Mouse (Mus musculus) adipocyte (in vitro differentiated cells): Measurements from ENCODE around the gene Atp8b4.
A peak's percentile ranks its signal among the peaks of the same experiment; 100 is the strongest.

Experiments used
- DNase-seq: peaks from one replicate; pipeline ENCODE4 v3.0.0-alpha.2; 2016; ENCODE audit warnings: low spot score

Gene Atp8b4

DNA sequence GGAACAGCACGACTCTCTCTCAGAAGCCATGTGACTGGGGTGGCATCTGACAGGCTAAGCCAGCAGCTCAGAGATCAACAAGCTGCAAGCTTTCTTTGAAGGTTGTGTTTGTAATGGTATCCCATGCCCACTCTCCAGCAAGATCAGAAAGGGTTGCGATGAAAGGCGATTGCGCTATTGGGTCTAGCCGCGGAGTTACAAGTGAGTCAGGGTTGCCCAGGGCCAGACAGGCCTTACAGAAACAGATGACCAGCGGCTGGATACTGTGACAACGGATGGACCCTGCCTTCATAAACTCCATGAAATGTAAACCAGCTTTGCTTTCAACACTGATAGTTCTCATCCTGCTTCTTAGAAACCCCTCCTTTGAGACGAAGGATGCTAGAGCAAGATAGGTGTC is 66.2 kb downstream of the Atp8b4 start:
- DNase-seq, result no peak

DNA sequence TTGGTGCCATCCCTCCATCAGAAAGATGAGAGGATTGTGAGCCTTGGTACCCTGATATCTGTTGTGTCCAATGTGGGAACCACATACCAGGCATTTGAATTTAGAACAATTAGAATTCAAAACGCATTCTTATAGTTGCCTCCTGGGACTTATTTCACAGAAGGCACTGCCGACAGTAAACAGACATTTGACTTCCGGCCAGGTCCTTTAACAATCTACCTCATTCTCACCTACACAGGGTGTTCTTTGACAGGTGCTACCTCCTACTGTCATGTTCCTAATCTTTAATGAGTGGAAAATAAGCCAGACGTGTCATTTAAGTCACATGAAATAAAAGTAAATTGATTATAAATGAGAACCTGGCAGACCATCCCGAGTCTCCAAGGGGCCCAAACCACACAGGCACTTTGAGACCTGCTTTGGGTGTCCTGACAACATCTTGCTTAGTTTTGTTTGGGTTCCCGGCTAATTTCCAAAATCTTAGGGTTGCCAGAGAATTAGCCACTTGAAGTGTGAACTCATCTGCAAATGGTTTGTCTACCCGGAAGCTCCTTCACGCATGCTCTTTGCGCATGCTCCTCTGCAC is 67.9 kb downstream of the Atp8b4 start:
- no peak for DNase-seq

DNA sequence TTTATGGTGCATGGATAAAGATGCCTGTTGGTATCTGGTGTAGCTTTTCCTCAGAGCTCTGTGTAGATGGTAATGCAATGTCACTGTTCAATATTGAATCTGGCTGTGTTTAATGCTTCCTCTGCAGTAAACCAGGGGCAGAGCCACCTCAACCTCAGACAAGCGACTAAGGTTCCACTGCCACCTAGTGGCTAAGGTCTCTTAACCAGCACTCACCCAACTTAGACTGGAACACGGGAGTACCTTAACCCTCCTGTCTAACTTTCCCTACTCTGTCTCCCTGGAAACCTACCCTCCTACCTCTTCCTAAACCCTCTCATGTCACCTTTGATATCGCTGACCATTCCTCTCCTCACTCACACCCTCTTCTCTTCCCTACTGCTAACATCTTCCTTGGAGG is 71.2 kb downstream of the Atp8b4 start:
- DNase-seq, result peak; percentile 89

DNA sequence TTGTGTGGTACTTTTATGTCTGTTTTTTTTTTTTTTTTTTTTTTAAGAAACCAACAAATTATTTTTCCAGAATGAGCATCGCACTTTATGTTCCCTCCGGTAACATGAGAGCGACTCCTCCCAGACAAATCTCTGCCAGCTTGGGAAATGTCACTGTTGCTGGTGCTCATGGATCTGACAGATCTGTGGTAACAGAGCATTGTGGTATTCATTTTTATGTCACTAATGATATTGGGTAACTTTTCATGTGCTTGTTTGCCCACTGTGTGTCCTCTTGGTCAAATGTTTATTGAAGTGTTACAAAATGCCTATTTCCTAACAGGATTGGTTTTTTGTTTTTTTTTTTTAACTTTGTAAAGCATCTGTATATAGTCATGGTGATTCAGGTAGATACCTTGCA is 75.3 kb downstream of the Atp8b4 start:
- peak; percentile 41 for DNase-seq

DNA sequence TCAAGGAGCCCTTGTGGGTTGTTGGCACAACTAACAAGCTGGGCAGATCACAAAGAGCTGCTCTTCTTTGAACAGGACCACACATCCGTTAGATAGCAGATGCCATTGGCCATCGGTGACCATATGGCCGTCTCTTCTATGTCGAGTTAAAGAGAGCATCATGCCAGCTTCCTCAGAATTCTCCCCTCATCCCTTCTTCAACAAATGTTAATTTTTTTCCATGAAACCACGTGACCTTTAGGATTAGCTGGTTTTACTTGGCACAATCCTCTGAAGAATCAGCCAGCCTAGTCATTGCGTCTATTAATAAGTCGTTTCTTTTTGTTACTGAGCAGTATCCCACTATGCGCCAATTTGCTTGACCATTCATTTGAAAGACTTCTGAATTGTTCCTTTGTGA is 75.8 kb downstream of the Atp8b4 start:
- DNase-seq, result no peak

DNA sequence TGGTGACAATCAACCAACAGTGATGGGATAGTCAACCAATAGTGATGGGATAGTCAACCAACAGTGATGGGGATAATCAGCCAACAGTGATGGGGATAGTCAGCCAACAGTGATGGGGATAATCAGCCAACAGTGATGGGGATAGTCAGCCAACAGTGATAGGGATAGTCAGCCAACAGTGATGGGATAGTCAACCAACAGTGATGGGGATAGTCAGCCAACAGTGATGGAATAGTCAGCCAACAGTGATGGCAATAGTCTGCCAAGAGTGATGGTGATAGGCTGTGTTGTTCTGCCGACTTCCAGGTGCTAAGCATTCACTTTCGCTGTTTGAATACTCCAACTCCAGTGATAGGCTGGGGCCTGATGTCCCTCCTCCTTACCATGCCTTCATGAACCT is 79.6 kb downstream of the Atp8b4 start:
- no peak for DNase-seq

DNA sequence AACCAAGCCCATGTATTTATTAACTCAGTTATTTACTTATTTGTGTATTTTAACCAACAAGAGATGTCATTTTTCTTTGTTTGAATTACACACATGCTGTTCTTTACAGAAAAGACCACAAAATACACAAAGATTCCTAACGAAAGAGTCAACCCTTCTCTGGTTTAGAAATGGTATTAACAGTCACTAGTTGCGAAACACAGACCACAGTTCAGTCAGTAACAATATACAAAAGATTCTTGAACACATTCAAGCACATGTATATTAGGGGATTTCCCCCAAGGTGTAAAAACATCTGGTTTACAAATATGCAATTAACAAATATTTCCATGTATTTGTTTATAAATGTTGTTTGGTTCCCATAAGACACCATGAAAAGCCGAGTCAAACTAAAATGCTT is 81.6 kb downstream of the Atp8b4 start:
- DNase-seq, result no peak

DNA sequence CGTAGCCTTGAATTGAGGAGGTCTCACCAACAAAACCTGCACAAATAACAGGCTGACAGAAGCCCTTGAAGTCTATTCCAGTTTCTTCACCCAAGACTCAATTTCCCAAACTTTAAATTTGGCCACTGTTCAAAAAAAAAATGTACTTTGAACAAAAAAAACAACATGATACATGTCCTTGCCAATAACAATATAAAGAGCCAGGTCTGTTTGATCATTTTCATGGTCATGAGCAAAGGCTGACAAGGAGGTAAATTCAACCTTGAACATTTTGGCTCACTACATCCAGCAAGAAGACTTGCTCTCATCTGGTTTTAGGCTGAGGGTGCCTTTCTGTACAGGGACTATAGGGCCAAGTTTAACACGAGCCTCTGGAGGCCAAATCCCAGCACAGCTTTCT is 83.7 kb downstream of the Atp8b4 start:
- no peak for DNase-seq

DNA sequence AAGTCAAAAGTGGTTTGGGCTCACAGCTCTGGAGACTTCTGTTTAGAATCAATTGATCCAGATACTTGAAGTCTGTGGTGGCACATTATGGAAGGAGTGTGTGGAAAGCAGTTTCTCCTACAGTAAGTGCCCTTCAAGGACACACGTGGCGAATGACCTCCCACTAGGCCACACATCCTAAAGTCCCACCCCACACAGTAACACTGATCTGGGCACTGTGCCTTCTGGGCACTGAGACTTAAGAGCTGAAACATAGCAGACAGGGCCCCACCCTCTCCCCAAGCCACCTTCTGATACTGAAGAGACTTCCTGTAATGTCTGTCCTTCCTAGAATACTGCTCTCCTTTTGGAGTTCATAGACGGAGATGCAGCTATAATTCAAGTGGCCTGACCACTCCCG is 84.5 kb downstream of the Atp8b4 start:
- no peak for DNase-seq

DNA sequence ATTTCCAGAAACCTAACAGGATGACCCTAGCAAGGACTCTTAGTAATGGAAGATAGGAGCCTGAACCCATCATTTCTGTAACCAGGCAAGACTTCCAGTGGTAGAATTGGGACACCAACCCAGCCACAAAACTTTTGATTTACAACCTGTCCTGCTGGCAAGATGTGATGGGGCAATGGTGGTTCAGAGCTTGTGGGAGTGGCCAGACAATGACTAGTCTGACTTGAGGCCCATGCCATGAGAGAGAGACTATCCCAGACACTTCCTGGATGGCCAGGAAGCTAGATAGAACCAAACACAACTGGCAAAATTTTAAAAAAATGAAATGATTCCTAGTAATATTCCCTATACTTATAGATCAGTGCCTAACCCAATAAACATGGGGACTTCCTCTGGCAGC is 87.7 kb downstream of the Atp8b4 start:
- DNase-seq, result no peak

DNA sequence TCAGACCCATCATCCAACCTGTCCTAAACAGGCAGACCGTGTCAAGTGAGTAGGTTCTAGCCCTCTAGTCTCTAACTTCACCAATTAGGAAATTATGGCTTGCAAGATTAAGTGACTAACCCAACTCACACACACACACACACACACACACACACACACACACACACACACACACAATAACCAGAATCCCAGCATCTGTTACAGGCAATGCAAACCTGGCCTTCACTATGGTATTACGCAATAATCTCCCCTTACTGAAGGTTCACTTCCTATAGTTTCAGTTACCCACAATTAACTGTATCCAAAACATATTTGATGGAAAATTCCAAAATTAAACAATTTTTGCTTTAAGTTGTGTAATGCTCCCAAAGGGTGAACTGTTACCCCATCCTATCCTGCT is 101.0 kb downstream of the Atp8b4 start:
- no peak for DNase-seq

DNA sequence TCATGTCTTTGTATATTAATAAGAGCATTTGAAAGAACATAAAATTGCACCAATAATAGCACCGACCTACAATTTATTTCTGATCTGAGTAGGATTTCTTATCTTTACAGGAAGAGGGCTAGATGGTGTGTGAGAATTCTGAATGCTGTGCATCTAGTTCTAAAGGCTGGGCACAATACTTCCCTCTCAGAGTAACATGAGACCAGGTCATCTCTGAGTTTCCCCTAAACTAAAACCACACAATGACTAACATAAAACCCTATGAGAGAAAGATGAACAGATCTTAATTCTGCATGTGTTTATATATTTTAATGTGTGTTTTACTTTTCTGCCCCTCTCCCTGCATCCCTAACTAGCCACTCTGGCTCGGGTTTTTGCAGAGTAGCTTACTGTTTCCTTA is 101.5 kb downstream of the Atp8b4 start:
- DNase-seq, result no peak

DNA sequence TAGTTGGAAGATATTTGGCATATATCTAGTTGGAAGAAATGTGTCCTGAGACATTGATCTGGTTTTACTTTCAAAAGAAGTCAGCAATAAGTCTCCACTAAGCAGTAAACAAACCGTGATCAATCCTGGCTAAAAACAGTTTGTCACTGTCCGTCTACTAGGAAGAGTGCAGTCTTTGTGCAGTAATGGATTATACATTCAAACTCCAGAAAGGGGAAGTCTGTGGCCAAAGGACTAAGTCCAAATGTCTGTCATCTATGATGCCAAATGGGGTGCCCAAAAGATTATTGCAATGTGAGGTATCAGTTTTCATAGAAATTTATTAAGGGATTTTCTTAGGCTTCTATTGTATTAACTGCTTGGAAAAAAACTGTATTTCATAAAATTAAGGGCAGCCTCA is 102.3 kb downstream of the Atp8b4 start:
- DNase-seq, result no peak

DNA sequence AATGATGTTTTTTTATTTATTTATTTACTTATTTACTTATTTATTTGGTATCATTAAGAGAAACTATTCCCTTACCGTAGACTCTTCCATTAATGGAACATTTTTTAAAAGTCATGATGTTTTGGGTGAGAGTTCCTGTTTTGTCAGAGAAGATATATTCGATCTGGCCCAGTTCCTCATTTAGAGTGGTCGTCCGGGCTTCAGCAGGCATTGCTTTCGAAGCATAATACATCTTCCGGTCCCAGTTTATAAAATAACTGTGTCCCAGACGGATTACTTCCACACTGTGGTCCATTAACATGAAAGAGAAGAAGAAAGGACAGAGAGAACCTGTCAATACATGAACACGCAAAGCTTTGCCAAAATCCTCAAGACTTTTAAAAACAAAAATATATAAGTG is 103.0 kb downstream of the Atp8b4 start:
- DNase-seq, result no peak

DNA sequence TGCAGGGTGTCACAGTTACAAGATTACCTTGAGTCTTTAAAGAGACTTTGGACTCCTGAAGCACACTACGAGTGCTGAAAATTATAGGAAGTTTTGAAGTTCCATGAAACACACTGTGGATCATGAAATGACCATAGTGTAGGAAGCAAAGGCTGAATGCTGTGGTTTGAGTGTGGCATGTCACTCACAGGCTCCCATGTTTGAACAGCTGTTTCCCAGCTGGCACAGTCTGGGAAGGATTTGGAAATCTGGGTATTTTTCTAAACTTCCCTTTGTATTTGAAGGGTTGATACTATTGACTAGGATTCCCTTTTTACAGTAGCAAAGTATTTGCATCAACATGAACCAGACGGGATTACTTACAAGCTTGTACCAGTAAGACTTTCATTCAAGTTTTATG is 105.5 kb downstream of the Atp8b4 start:
- DNase-seq, result no peak

DNA sequence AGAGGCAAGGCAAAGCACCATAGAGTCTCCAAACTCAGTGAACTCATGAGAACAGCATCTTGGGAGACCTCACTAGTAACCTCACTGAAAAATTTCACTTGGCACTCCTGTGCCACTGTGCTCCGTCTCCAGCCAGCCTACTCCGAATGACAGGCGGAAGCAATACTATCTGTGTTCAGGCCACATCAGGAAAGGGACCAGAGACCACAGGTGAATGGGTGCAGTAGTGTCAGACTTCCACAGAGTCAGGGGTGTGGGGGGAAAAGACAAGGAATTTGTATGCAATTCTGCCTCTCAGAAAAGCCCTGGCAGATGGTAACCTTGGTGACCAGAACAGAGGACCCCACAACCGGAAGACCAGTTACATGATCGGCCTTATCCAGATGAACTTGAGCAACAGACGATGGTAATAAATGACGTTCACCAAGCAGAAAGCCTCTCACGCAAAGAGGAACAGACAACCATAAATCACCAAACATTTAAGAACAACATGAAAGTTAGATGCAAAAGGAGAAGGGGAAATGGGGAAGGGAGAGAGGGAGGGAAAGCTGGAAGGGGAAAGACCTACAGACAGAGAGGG is 112.9 kb downstream of the Atp8b4 start:
- DNase-seq, result no peak

DNA sequence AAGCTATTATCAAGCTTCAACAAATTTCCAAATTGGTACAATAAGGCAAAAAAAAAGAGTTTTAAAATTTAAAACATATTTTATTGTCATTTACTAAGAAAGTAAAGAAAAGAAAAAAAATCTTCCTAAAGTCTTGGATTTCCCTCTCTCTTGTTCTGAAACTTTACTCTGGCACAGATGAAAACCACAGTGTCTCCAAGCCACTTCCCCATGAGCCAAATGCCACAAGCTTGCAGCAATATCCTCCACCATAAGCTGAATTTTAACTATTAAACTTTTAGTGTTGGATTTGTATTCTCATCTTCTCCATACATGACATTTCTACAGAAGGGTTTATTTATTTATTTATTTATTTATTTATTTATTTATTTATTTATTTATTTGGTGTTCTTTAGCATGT is 114.4 kb downstream of the Atp8b4 start:
- DNase-seq, result no peak

DNA sequence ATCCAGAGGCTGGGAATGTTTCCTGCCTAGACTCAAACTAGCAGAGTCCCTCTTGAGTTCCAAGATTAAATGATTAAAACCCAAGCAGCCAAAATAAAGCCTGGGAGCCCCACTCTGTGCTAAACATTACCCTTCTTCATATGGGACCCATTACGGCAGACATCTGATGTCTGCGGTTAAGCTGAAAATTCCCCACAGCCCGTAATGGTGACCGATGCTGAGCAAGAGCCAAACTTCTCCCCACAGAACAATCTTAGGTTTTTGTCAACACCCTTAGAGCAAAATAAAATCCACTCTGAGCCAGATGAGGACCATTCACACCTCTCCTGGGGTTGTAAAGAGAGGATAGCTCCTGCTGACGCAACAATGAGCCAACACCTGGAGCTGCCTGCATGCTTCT is 120.2 kb downstream of the Atp8b4 start:
- DNase-seq, result no peak

DNA sequence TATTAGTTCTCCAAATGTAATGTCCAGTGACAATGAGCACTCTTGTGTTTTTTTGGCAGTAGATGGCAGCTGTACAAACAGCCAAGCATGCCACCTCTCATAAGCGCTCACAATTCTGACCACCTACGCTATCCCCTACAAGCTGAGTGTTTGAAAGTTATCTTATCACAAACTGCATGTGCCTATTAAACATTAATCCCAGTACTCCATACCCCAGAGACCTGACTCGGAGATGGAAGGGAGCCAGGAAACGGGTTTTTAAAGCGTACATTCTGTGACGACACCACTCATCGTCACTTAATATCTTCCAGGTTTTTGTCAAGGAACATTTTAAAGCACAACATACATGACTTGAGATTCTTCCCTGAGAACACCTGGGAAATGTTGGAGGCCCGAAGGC is 128.8 kb downstream of the Atp8b4 start:
- DNase-seq, result no peak

DNA sequence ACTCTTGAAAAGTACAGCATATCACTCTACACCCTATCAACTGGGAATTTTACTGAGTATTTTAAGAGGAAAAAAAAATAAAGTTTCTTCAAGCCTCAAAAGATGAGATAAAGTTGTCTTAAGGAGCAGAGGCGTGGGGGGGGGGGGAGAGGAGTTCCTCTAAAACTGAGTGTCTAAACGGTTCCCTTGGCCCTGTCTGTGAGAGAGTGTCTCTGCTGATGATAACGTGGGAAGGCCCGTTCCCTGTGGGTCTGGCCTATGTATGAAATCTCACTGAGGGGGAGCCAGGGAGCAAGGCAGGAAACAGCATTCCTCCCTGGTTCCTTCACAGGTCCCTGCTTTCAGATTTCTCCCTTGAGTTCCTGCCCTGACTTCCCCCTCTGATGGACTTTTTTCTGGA is 130.7 kb downstream of the Atp8b4 start:
- no peak for DNase-seq

DNA sequence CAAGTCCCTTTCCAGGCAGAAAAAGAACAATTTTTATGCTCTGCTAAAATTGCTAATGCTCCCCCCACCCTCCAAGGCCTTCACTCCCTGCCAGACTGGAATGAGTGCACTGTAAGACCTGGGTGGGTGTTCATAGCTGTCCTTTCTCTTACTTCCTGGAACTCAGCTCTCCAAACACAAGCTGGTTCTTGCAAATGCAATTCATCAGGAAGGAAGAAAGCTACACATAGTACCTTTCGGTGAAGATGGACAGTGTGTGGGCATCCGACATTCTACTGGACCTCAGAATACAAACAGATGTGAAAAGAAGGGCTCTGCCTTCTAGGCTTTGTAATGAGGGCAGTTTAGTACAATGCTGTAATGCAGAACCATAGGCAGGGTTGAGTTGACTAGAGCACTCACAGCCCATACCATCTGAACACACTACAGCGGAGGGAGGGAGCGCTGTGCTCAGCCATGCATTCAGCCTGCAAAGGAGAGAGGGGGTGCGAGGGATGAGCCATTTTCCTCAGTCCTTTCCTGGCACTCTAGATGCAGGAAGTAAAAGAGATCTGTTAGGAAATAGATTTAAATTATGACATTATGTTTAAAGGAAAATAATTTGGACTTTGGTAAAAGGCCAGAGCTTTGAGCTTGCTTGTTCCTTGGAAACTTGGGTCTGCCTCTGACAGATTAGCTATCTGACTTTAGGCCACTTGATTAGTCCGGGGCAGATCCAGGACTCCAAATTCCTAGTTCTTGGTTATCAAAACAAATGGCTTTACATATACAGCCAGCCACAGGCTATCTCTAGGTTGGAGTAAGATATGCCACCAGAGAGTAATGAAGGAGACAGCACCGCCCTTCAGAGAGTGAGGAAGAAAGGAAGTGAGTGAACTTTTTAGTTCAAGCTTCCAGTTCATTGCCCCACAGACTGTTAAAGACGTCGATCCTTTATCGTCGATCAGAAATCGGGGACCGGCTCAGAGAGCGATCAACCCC is 136.4 kb downstream of the Atp8b4 start:
- DNase-seq, result no peak

DNA sequence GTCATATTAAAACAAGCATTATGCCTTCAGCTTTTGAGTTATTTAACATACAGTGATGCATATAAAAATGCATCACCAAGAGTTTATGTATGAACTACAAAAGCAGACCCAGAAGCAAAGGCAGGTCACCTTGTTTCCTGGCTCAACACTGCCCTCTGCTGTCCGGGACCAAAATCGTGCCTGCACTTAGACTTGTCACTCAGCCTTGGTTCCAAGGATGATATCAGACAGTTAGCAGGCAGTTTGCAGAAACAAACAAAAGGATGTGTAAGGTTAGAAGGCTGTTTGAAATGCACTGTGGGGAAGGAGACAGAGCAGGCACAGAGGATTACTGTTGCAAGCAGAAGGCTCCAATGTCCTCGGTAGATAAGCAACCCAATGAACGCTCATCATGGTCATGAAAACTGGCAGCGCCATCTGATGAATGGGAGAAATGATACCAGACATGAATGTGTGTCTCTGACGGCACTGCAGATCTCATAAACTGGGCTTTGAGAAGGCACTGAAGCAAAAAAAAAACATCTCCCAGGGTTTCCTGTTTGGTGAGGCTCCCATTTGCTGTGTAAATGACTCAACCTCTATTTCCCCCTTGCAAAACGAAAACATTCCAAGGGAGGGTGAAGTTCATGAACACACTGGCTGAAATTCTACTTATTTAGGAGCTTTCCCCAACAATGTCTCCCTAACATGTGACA is 137.3 kb downstream of the Atp8b4 start:
- peak; percentile 96 for DNase-seq
